28 mouse cellular contexts compared by ENCODE assay signal in the genomic region with DNA sequence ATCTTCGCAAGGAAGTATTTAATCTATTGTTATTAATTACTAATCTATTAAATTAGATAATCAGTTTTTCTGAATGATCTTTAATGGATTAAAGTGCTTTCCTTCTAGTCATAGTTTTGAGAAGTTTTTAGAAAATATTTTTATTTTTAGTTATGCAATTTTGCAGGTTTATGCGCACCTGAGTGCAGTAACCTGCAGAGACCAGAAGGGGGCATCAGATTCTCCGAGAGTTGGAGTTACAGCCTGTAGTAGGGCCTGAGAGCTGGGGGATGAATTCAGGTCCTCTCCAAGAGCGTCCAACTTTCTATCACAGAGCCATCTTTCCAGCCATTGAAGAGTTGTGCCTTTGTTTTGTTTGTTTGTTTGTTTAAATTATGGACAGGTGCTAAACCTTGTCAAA. TPM values are rescaled to one million over a fixed set of nuclear protein-coding genes. Genes with fewer than 3 reads are reported as not detected.
DNase-seq lines count a peak whose midpoint lies in the region; ATAC-seq and TF ChIP-seq lines count a peak whose summit lies in the region.
"Had no signal": no experiment of that assay in that cellular context is flagged by ENCODE, and none has a peak within 500 bp of the region (broad histone marks: within the 10 kb centered on the region; RNA-seq: fewer than 3 reads in every experiment).

No protein-coding gene starts in this region.

- no peaks in the 10 kb centered on the region for H3K36me3 ChIP-seq in kidney, postnatal 0 days (ENCODE audit: insufficient read depth, low read length)
- no peaks in the 10 kb centered on the region for H3K36me3 ChIP-seq in midbrain, embryonic 11.5 days (ENCODE audit: control insufficient read depth, insufficient read depth, low read length)
- H3K36me3 ChIP-seq in midbrain, embryonic 15.5 days (replicated peaks) = no peaks in the 10 kb centered on the region
- no peaks in the 10 kb centered on the region for H3K36me3 ChIP-seq in small intestine, adult 2 months (ENCODE audit: control insufficient read depth, insufficient read depth, low read length)
- H3K36me3 ChIP-seq: hindbrain, embryonic 13.5 days; liver, embryonic 13.5 days; midbrain, embryonic 10.5 days; stomach, embryonic 15.5 days had no signal

- CTCF ChIA-PET in Patski (lab: Charles Lee) = interaction anchor here (1.0 to 1.1 kb wide), 2 partner anchors 10 to 12 kb away, joined by 3 to 4 read pairs; no protein-coding TSS in a partner anchor

- H3K4me2 ChIP-seq in kidney, postnatal 0 days (ENCODE audit: low read length) = no peak overlapping the region
- H3K4me2 ChIP-seq in midbrain, embryonic 11.5 days = no peak overlapping the region
- H3K4me2 ChIP-seq in midbrain, embryonic 15.5 days = no peak overlapping the region
- H3K4me2 ChIP-seq: heart, embryonic 11.5 days; hindbrain, embryonic 13.5 days; liver, embryonic 13.5 days; stomach, embryonic 15.5 days had no signal

- WGBS in kidney, postnatal 0 days = 92% methylated on average over 4 of the region's 4 CpGs
- 90% methylated on average over 4 of the region's 4 CpGs for WGBS in midbrain, embryonic 11.5 days
- 87% methylated on average over 4 of the region's 4 CpGs for WGBS in midbrain, embryonic 15.5 days
- WGBS in small intestine, adult 2 months = 89% methylated on average over 4 of the region's 4 CpGs

- no peak overlapping the region for H3K9ac ChIP-seq in kidney, postnatal 0 days (ENCODE audit: low read depth, low read length)
- H3K9ac ChIP-seq in midbrain, embryonic 11.5 days (ENCODE audit: low read length) = no peak overlapping the region
- H3K9ac ChIP-seq in midbrain, embryonic 15.5 days = no peak overlapping the region
- H3K9ac ChIP-seq: hindbrain, embryonic 13.5 days; liver, embryonic 13.5 days; stomach, embryonic 15.5 days had no signal

- no peak for DNase-seq in kidney, postnatal 0 days (ENCODE audit: low spot score)
- DNase-seq in kidney, postnatal 25 days = no peak
- peak; percentile 66 for DNase-seq in midbrain, embryonic 11.5 days (ENCODE audit: low spot score, missing footprints)
- DNase-seq in Patski (ENCODE audit: low read depth, low spot score) = no peak
- DNase-seq: adrenal gland, postnatal 10 days; cerebellum, adult 11-12 months; cerebellum, adult 9-11 months; gastrocnemius, postnatal 10 days; heart, postnatal 36 days; kidney, adult 8-10 months; kidney, postnatal 10 days; left cerebral cortex, postnatal 4 days; liver, embryonic 13.5 days; lung, adult 2 months; right cerebral cortex, postnatal 14 days; thymus, adult 2 months; thymus, postnatal 36 days had no signal

- no peak overlapping the region for H3K4me3 ChIP-seq in kidney, postnatal 0 days (replicated peaks; ENCODE audit: low read depth, low read length)
- H3K4me3 ChIP-seq in midbrain, embryonic 11.5 days (ENCODE audit: low read depth, low read length) = no peak overlapping the region
- no peak overlapping the region for H3K4me3 ChIP-seq in midbrain, embryonic 15.5 days
- H3K4me3 ChIP-seq in small intestine, adult 2 months (ENCODE audit: low read depth, low read length) = no peak overlapping the region
- H3K4me3 ChIP-seq: erythroblast, embryonic 14.5 days; hindbrain, embryonic 13.5 days; liver, embryonic 13.5 days; midbrain, embryonic 10.5 days; stomach, embryonic 15.5 days had no signal

- TF ChIP-seq POLR2A in small intestine, adult 2 months (IDR thresholded peaks at IDR 0.05; ENCODE audit: low read depth, low read length) = no peak

- no peaks in the 10 kb centered on the region for H3K27me3 ChIP-seq in kidney, postnatal 0 days (ENCODE audit: insufficient read depth, low read length)
- no peaks in the 10 kb centered on the region for H3K27me3 ChIP-seq in midbrain, embryonic 11.5 days (ENCODE audit: control insufficient read depth, insufficient read depth, low read length)
- no peaks in the 10 kb centered on the region for H3K27me3 ChIP-seq in midbrain, embryonic 15.5 days (replicated peaks)
- peaks cover 9% of the 10 kb centered on the region for H3K27me3 ChIP-seq in Patski
- no peaks in the 10 kb centered on the region for H3K27me3 ChIP-seq in small intestine, adult 2 months (ENCODE audit: control insufficient read depth, insufficient read depth, low read length)
- H3K27me3 ChIP-seq: liver, embryonic 13.5 days; stomach, embryonic 15.5 days had no signal

- no peaks in the 10 kb centered on the region for H3K9me3 ChIP-seq in kidney, postnatal 0 days (replicated peaks; ENCODE audit: low read length)
- H3K9me3 ChIP-seq in midbrain, embryonic 11.5 days (ENCODE audit: control insufficient read depth, low read length) = no peaks in the 10 kb centered on the region
- no peaks in the 10 kb centered on the region for H3K9me3 ChIP-seq in midbrain, embryonic 15.5 days
- H3K9me3 ChIP-seq: hindbrain, embryonic 13.5 days; liver, embryonic 13.5 days; stomach, embryonic 15.5 days had no signal

- no peak overlapping the region for H3K27ac ChIP-seq in kidney, postnatal 0 days
- H3K27ac ChIP-seq in midbrain, embryonic 11.5 days (ENCODE audit: low read depth, low read length) = no peak overlapping the region
- H3K27ac ChIP-seq in midbrain, embryonic 15.5 days = no peak overlapping the region
- H3K27ac ChIP-seq in small intestine, adult 2 months (ENCODE audit: insufficient read depth, low read depth, low read length) = no peak overlapping the region
- H3K27ac ChIP-seq: hindbrain, embryonic 13.5 days; liver, embryonic 13.5 days; midbrain, embryonic 10.5 days; stomach, embryonic 15.5 days had no signal

- POLR2A ChIA-PET in Patski (lab: Charles Lee) = no interaction called here

- no peaks in the 10 kb centered on the region for H3K4me1 ChIP-seq in kidney, postnatal 0 days (replicated peaks; ENCODE audit: insufficient read depth, low read length)
- no peaks in the 10 kb centered on the region for H3K4me1 ChIP-seq in midbrain, embryonic 11.5 days (ENCODE audit: control insufficient read depth, insufficient read depth, low read length)
- H3K4me1 ChIP-seq in midbrain, embryonic 15.5 days = no peaks in the 10 kb centered on the region
- no peaks in the 10 kb centered on the region for H3K4me1 ChIP-seq in small intestine, adult 2 months (ENCODE audit: control insufficient read depth, insufficient read depth, insufficient read length, low read length)
- H3K4me1 ChIP-seq: hindbrain, embryonic 13.5 days; midbrain, embryonic 10.5 days; stomach, embryonic 15.5 days had no signal

- in situ Hi-C loops in Patski (cut with MboI; ENCODE audit: low pct_unique_long_range_greater_than_20kb) = no loop called here

- peak; percentile 5; the same call in 1 of the 2 replicates for TF ChIP-seq CTCF in kidney, postnatal 0 days (IDR thresholded peaks at IDR 0.05; ENCODE audit: low read depth)
- peak; percentile 42 for TF ChIP-seq CTCF in Patski (IDR thresholded peaks at IDR 0.05)
- peak; percentile 14; the same call in 1 of the 2 replicates for TF ChIP-seq CTCF in small intestine, adult 2 months (IDR thresholded peaks at IDR 0.05; ENCODE audit: extremely low read depth, insufficient read length, insufficient replicate concordance, low read depth, low read length)

- ATAC-seq in kidney, postnatal 0 days (replicated peaks; ENCODE audit: low FRiP score, low read depth) = no peak
- ATAC-seq in midbrain, embryonic 11.5 days (ENCODE audit: low FRiP score) = no peak
- ATAC-seq in midbrain, embryonic 15.5 days (replicated peaks) = no peak
- no peak for ATAC-seq in Patski
- ATAC-seq in inflammation-experienced regulatory T-cells, adult 6 months = no peak
- ATAC-seq: CD4-positive, CD25-positive, alpha-beta regulatory T cell, adult 4 months; forebrain, embryonic 16.5 days had no signal

RNA-seq across cellular contexts. Expression of a gene that starts 16.1 kb away (rescaled TPM):
- not detected in 2 replicates for polyA plus RNA-seq in kidney, postnatal 0 days (2015; fragmentation: Nextera tagmentation; extraction: Ambion mirVana)
- polyA plus RNA-seq in midbrain, embryonic 11.5 days (2014; fragmentation: Nextera tagmentation; extraction: Ambion mirVana) = 0.19 and 0.46 TPM in 2 replicates
- not detected in 2 replicates for polyA plus RNA-seq in midbrain, embryonic 15.5 days (2015; fragmentation: Nextera tagmentation; extraction: Ambion mirVana)
- not detected for polyA plus RNA-seq in Patski (2021)
- polyA plus RNA-seq in small intestine, adult 2 months (2012; rRNA removed) = 0.08 and 13.2 TPM in 2 replicates
- not detected for polyA plus RNA-seq in inflammation-experienced regulatory T-cells, adult 6 months (2017; shearing (Covaris generic))
- polyA plus RNA-seq: CD4-positive, CD25-positive, alpha-beta regulatory T cell, adult 4 months; erythroblast, embryonic 14.5 days; forebrain, embryonic 16.5 days; hindbrain, embryonic 13.5 days; neural tube, embryonic 14.5 days had no signal

RNA-seq across cellular contexts. Expression of a gene that starts 21.2 kb away (rescaled TPM):
- polyA plus RNA-seq in kidney, postnatal 0 days (2015; fragmentation: Nextera tagmentation; extraction: Ambion mirVana) = 9.9 and 10.7 TPM in 2 replicates
- 17.2 and 17.8 TPM in 2 replicates for polyA plus RNA-seq in midbrain, embryonic 11.5 days (2014; fragmentation: Nextera tagmentation; extraction: Ambion mirVana)
- polyA plus RNA-seq in midbrain, embryonic 15.5 days (2015; fragmentation: Nextera tagmentation; extraction: Ambion mirVana) = 16.1 and 18.6 TPM in 2 replicates
- polyA plus RNA-seq in Patski (2021) = 8.9 TPM
- polyA plus RNA-seq in small intestine, adult 2 months (2012; rRNA removed) = 0.33 and 0.62 TPM in 2 replicates
- polyA plus RNA-seq in inflammation-experienced regulatory T-cells, adult 6 months (2017; shearing (Covaris generic)) = 1 to 10 TPM in 2 of 3 experiments, under 1 TPM in 1; 0.11 to 1.4 (median 1.2) TPM
- polyA plus RNA-seq: erythroblast, embryonic 14.5 days had no signal
